Mouse (Mus musculus) adipose tissue, adult 10 weeks (tissue): ENCODE measurements around the gene Slc35d3. TPM values are rescaled to one million over a fixed set of nuclear protein-coding genes. Genes with fewer than 3 reads are reported as not detected.

ENCODE experiments used
- polyA plus RNA-seq: library from polyadenylated mRNA; stranded (reverse); fragments of 350-450 nt; fragmentation: Illumina TruSeq; extraction: RNeasy Lipid Tissue Mini Kit (QIAGEN cat#74804); gene quantifications from one replicate; pipeline ENCODE4 v1.2.3, GENCODE M21; 2014; ENCODE audit warnings: low read depth, low replicate concordance

The Slc35d3 gene
- polyA plus RNA-seq, result not detected

GRCm38 (mm10) chr10:19850998-19851691 lies at the start of gene Slc35d3:
Slc35d3 (minus strand) TSS chr10:19851459.

Other genes with a start within 250 kb of the Slc35d3 start
- gene Il22ra2, start 229.5 kb downstream of the Slc35d3 start, polyA plus RNA-seq, result 2.9 TPM
- gene Il20ra, start 138.9 kb downstream of the Slc35d3 start, polyA plus RNA-seq, result not detected
- 29.3 TPM for gene Pex7, start 56.2 kb upstream of the Slc35d3 start, polyA plus RNA-seq
- gene Map3k5, start 83.0 kb upstream of the Slc35d3 start, polyA plus RNA-seq, result 18.4 TPM